Mouse (Mus musculus) heart, embryonic 12.5 days (tissue): ENCODE measurements around the gene Cbfa2t3. TPM values are rescaled to one million over a fixed set of nuclear protein-coding genes. Genes with fewer than 3 reads are reported as not detected.
A peak's percentile ranks its signal among the peaks of the same experiment; 100 is the strongest.

ENCODE experiments used
- ATAC-seq: fragments of 200-750 bp; cut with Nextera tagmentation; 2 replicates; pipeline ENCODE4 v1.8.0; 2017; ENCODE audit warnings: moderate TSS enrichment, moderate library complexity; ENCODE audit not compliant: insufficient number of reproducible peaks, low FRiP score
- H3K27ac ChIP-seq: fragments of 300-500 bp; sonication (generic); 2 replicates; pipeline ENCODE4 v1.5.1; 2016; ENCODE audit warnings: mild to moderate bottlenecking, moderate library complexity; ENCODE audit not compliant: poor library complexity, severe bottlenecking
- H3K27me3 ChIP-seq: fragments of 300-500 bp; sonication (generic); replicated peaks from 2 replicates; pipeline ENCODE4 v1.6.1; 2016; ENCODE audit warnings: mild to moderate bottlenecking, moderate library complexity
- H3K36me3 ChIP-seq: fragments of 300-500 bp; sonication (generic); 2 replicates; pipeline ENCODE4 v1.6.1; 2016; ENCODE audit warnings: mild to moderate bottlenecking, moderate library complexity
- H3K4me1 ChIP-seq: fragments of 300-500 bp; sonication (generic); replicated peaks from 2 replicates; pipeline ENCODE4 v1.6.1; 2016; ENCODE audit warnings: mild to moderate bottlenecking
- H3K4me2 ChIP-seq: fragments of 300-500 bp; sonication (generic); 2 replicates; pipeline ENCODE4 v1.6.1; 2016; ENCODE audit warnings: mild to moderate bottlenecking, moderate library complexity
- H3K4me3 ChIP-seq: fragments of 300-500 bp; sonication (generic); 2 replicates; pipeline ENCODE4 v1.5.1; 2016; ENCODE audit warnings: mild to moderate bottlenecking
- H3K9ac ChIP-seq: fragments of 300-500 bp; sonication (generic); 2 replicates; pipeline ENCODE4 v1.6.1; 2016; ENCODE audit warnings: mild to moderate bottlenecking, moderate library complexity
- H3K9me3 ChIP-seq: fragments of 300-500 bp; sonication (generic); replicated peaks from 2 replicates; pipeline ENCODE4 v1.6.1; 2016; ENCODE audit warnings: mild to moderate bottlenecking, moderate library complexity
- WGBS: fragments of 180-500 bp; shearing (Covaris S2); methylation state at CpG from one replicate; pipeline ENCODE4 v1.1.7; 2016; 5-methylcytosine and 5-hydroxymethylcytosine counted together
- microRNA-seq: library from miRNA; unstranded; fragments of <30 nt; microRNA quantifications from one replicate; pipeline ENCODE4, GENCODE M21; 2017
- polyA plus RNA-seq: library from polyadenylated mRNA; unstranded; fragments of >200 nt; fragmentation: Nextera tagmentation; extraction: Ambion mirVana; gene quantifications from 2 replicates; pipeline ENCODE4 v1.2.1, GENCODE M21; 2016

Gene Cbfa2t3
- polyA plus RNA-seq, 1 experiment from 2014 or later, result 6.2 TPM

DNA sequence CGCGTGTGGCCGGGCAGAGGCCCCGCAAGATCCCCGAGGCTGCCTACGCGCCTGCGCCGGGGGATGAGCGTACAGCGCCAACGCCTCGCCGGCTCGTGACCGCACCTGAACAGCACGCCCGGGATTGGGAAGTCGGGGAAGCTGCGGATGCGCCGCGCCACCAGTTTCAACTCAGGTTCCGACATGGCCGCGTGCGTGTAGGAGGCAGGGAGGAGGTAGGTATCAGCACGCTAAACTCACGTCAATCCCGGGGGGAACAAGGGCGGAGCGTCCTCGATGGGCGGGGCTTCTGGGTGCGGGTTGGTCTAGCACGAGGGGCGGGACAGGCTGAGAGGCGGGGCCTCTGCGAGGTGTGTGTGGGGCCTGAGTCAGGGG, 122.3 kb downstream of the Cbfa2t3 start, which contains the start of gene Aprt:
Gene Aprt, minus strand, starts transcription at position 262 of the 375 bp plus-strand sequence.
- WGBS, result under 1% methylated on average over 39 of the region's 39 CpGs

DNA sequence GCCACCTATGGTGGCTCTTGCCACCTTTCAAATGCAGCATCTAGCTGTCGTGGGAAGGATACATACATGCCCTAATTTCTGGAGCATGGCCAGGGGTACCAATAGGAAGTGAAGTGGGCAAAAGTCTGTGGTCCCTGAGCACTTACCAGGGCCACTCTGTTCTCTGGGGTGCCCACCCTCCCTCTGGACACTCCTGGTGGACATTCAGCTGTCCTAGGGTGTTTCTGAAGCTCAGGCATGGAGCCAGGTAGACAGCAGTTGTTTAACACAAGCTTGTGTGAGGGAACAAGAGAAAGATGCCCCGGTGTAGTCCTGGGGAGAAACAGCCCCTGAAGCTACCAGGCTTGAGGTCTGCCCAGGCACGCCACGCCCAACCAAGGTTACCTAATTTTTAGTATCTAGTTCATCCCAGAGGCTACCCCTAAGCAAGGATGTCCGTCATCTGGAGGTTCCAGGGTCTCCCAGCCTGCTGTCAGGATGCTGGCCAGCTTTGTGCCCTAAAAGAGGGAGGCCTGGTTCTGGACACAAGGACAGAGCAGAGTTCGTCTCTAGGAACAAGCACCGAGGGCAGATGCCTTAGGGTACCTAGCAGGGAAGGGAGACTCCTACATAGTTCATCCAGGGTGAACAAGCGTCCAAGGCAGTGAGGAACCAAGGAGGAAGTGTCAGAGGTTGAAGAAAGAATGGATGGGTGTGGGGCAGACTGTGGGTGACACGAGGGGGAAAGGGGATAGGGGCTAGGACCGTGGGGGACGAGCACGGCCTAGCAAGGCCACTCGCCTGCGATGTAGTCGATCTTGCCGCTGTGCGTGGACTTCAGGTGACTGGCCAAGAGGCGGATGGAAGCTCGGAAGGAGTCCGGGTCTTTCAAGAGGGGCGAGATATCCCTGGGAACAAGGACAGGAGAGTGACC, 122.9 kb downstream of the Cbfa2t3 start:
- WGBS, result 14% methylated on average over 21 of the region's 21 CpGs
- Histone ChIP-seq H3K9me3 (no peaks in the 10 kb centered on the region), H3K9ac (peak overlapping the region; percentile 85), H3K4me2 (peak overlapping the region; percentile 87), H3K4me3 (peak overlapping the region; percentile 69), H3K36me3 (peaks cover 34% of the 10 kb centered on the region), H3K4me1 (peaks cover 42% of the 10 kb centered on the region), H3K27ac (peak overlapping the region; percentile 23), H3K27me3 (no peaks in the 10 kb centered on the region)
- peak; percentile 23 for ATAC-seq

More for the DNA sequence above, 122.3 kb downstream of the Cbfa2t3 start, which contains the start of gene Aprt:
- H3K36me3 ChIP-seq, result peaks cover 28% of the 10 kb centered on the region
- ATAC-seq, result peak; percentile 88
- peak within 1 kb of the TSS; percentile 87 for H3K4me2 ChIP-seq
- no peaks in the 10 kb centered on the region for H3K27me3 ChIP-seq
- H3K9me3 ChIP-seq, result no peaks in the 10 kb centered on the region
- peak within 1 kb of the TSS; percentile 85 for H3K9ac ChIP-seq
- peak within 1 kb of the TSS; percentile 23 for H3K27ac ChIP-seq
- H3K4me3 ChIP-seq, result peak within 1 kb of the TSS; percentile 69
- peaks cover 42% of the 10 kb centered on the region for H3K4me1 ChIP-seq

DNA sequence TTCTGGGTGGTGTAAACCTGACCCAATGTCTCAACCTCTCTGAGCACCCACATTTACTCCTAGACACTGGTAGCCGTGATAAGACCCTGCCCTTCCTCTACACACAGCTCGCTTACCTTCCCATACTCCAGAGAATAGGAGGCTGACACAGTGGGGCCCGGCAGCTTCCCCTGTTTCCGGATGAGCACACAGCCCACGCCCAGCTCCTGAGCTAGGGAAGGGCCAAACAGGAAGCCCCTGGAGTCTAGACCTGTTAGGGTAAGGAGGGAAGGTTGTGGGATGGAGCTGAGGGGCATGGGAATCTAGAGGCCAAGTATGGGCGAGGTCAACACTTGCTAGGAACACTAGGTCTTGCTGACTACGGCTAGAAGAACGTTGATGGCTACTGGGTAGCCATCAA, 123.6 kb downstream of the Cbfa2t3 start:
- Histone ChIP-seq H3K27me3 (no peaks in the 10 kb centered on the region), H3K27ac (peak overlapping the region; percentile 31; the same call in 1 of the 2 replicates), H3K4me1 (peaks cover 42% of the 10 kb centered on the region), H3K4me3 (peak overlapping the region; percentile 69), H3K36me3 (peaks cover 42% of the 10 kb centered on the region), H3K9me3 (no peaks in the 10 kb centered on the region), H3K4me2 (peak overlapping the region; percentile 87), H3K9ac (no peak overlapping the region)
- no peak for ATAC-seq
- 63% methylated on average over 8 of the region's 8 CpGs for WGBS

Small RNA genes lying within 50 kb of the gene (microRNA-seq; reads per million reads assigned to microRNA genes)
- gene Mir6396, result not detected

Other genes with a start within 250 kb of the Cbfa2t3 start
- 2.1 and 2.3 TPM in 2 replicates for gene Snai3, start 238.4 kb downstream of the Cbfa2t3 start, polyA plus RNA-seq
- 33.7 and 39.7 TPM in 2 replicates for gene Rnf166, start 223.0 kb downstream of the Cbfa2t3 start, polyA plus RNA-seq
- 30.0 and 31.1 TPM in 2 replicates for gene Ctu2, start 223.0 kb downstream of the Cbfa2t3 start, polyA plus RNA-seq
- 25.5 and 27.8 TPM in 2 replicates for gene Piezo1, start 147.8 kb downstream of the Cbfa2t3 start, polyA plus RNA-seq
- 36.9 and 38.9 TPM in 2 replicates for gene Cdt1, start 131.1 kb downstream of the Cbfa2t3 start, polyA plus RNA-seq
- 209 and 232 TPM in 2 replicates for gene Aprt, start 122.2 kb downstream of the Cbfa2t3 start, polyA plus RNA-seq
- 12.7 and 13.5 TPM in 2 replicates for gene Galns, start 87.6 kb downstream of the Cbfa2t3 start, polyA plus RNA-seq
- 45.1 and 45.8 TPM in 2 replicates for gene Trappc2l, start 87.5 kb downstream of the Cbfa2t3 start, polyA plus RNA-seq
- not detected in 2 replicates for gene Pabpn1l, start 76.4 kb downstream of the Cbfa2t3 start, polyA plus RNA-seq
- gene Acsf3, start 76.4 kb upstream of the Cbfa2t3 start, polyA plus RNA-seq, result 14.4 and 17.3 TPM in 2 replicates
- gene Cdh15, start 148.9 kb upstream of the Cbfa2t3 start, polyA plus RNA-seq, result 0.33 and 0.36 TPM in 2 replicates